Comparison of ENCODE assay signal across 8 mouse cellular contexts in genomic region chr14:14863690-14864356, GRCm38 (mm10).
A peak's percentile ranks its signal among the peaks of the same experiment; 100 is the strongest.
DNase-seq lines count a peak whose midpoint lies in the region; ATAC-seq and TF ChIP-seq lines count a peak whose summit lies in the region.

No protein-coding gene starts in this region.

- ATAC-seq in embryonic facial prominence, embryonic 14.5 days (ENCODE audit: low read depth) = peak; percentile 75
- ATAC-seq in limb, embryonic 14.5 days (ENCODE audit: low FRiP score, low read depth) = peak; percentile 85
- peak; percentile 75; the same call in 1 of the 2 replicates for ATAC-seq in stomach, embryonic 16.5 days (ENCODE audit: insufficient read depth, low FRiP score)

- no peak overlapping the region for H3K4me2 ChIP-seq in embryonic facial prominence, embryonic 14.5 days (ENCODE audit: low read depth, low read length)
- no peak overlapping the region; the same call in 1 of the 2 replicates for H3K4me2 ChIP-seq in limb, embryonic 14.5 days (replicated peaks; ENCODE audit: low read depth, low read length, severe bottlenecking)
- H3K4me2 ChIP-seq in stomach, embryonic 16.5 days (ENCODE audit: low read depth, low read length) = peak overlapping the region; percentile 13; the same call in 1 of the 2 replicates

- H3K9me3 ChIP-seq in embryonic facial prominence, embryonic 14.5 days (ENCODE audit: control insufficient read depth, low read length) = no peaks in the 10 kb centered on the region
- no peaks in the 10 kb centered on the region for H3K9me3 ChIP-seq in limb, embryonic 14.5 days (ENCODE audit: control insufficient read depth, low read length)
- H3K9me3 ChIP-seq in stomach, embryonic 16.5 days (replicated peaks; ENCODE audit: control insufficient read depth, low read length) = no peaks in the 10 kb centered on the region

- WGBS in embryonic facial prominence, embryonic 14.5 days = 18% methylated on average over 7 of the region's 7 CpGs
- 24% methylated on average over 7 of the region's 7 CpGs for WGBS in limb, embryonic 14.5 days
- WGBS in stomach, embryonic 16.5 days = 22% methylated on average over 7 of the region's 7 CpGs

- H3K27me3 ChIP-seq in embryonic facial prominence, embryonic 14.5 days (replicated peaks; ENCODE audit: control insufficient read depth, insufficient read depth, low read length) = no peaks in the 10 kb centered on the region
- H3K27me3 ChIP-seq in limb, embryonic 14.5 days (ENCODE audit: control insufficient read depth, insufficient read depth, low read length) = no peaks in the 10 kb centered on the region
- H3K27me3 ChIP-seq in stomach, embryonic 16.5 days (ENCODE audit: control insufficient read depth, insufficient read depth, low read length) = no peaks in the 10 kb centered on the region

- H3K4me3 ChIP-seq in embryonic facial prominence, embryonic 14.5 days (ENCODE audit: low read depth, low read length) = no peak overlapping the region
- H3K4me3 ChIP-seq in limb, embryonic 14.5 days (replicated peaks; ENCODE audit: low read length) = no peak overlapping the region
- H3K4me3 ChIP-seq in stomach, embryonic 16.5 days (replicated peaks; ENCODE audit: low read length) = no peak overlapping the region

- H3K36me3 ChIP-seq in embryonic facial prominence, embryonic 14.5 days (ENCODE audit: control insufficient read depth, insufficient read depth, low read length) = no peaks in the 10 kb centered on the region
- H3K36me3 ChIP-seq in limb, embryonic 14.5 days (ENCODE audit: control insufficient read depth, insufficient read depth, low read length) = no peaks in the 10 kb centered on the region
- no peaks in the 10 kb centered on the region for H3K36me3 ChIP-seq in stomach, embryonic 16.5 days (ENCODE audit: control insufficient read depth, insufficient read depth, low read length)

- DNase-seq in CD4-positive, CD25-positive, alpha-beta regulatory T cell, adult 2 months (ENCODE audit: low read depth, low spot score) = peak; percentile 88
- DNase-seq in adrenal gland, postnatal 4 days (ENCODE audit: low spot score in 2 of 2) = peak; percentile 30 to 71
- peak; percentile 91 for DNase-seq in embryonic facial prominence, embryonic 14.5 days (ENCODE audit: low spot score)
- DNase-seq in heart, adult 8-10 months (ENCODE audit: low spot score) = peak; percentile 82
- peak; percentile 45 to 68 for DNase-seq in kidney, adult 8-10 months
- DNase-seq in limb, embryonic 14.5 days (ENCODE audit: low spot score) = peak; percentile 87
- DNase-seq in natural killer cell, adult 2 months (ENCODE audit: low spot score in 2 of 2) = peak; percentile 39 to 65

- 0 out of 2 replicates have a peak overlapping the region, but pooled peaks have one; percentile 22 for H3K9ac ChIP-seq in embryonic facial prominence, embryonic 14.5 days (ENCODE audit: low read depth, low read length)
- peak overlapping the region; percentile 21; the same call in 1 of the 2 replicates for H3K9ac ChIP-seq in limb, embryonic 14.5 days (ENCODE audit: low read depth, low read length, severe bottlenecking)
- H3K9ac ChIP-seq in stomach, embryonic 16.5 days (ENCODE audit: low read length) = no peak overlapping the region

- H3K27ac ChIP-seq in embryonic facial prominence, embryonic 14.5 days (replicated peaks; ENCODE audit: low read depth, low read length) = no peak overlapping the region; the same call in 1 of the 2 replicates
- no peak overlapping the region; the same call in 1 of the 2 replicates for H3K27ac ChIP-seq in limb, embryonic 14.5 days (replicated peaks; ENCODE audit: low read depth, low read length)
- H3K27ac ChIP-seq in stomach, embryonic 16.5 days (ENCODE audit: low read length) = no peak overlapping the region

- no peaks in the 10 kb centered on the region for H3K4me1 ChIP-seq in embryonic facial prominence, embryonic 14.5 days (ENCODE audit: control insufficient read depth, insufficient read depth, low read length)
- no peaks in the 10 kb centered on the region for H3K4me1 ChIP-seq in limb, embryonic 14.5 days (ENCODE audit: control insufficient read depth, insufficient read depth, low read length)
- H3K4me1 ChIP-seq in stomach, embryonic 16.5 days (ENCODE audit: control insufficient read depth, insufficient read depth, low read length) = no peaks in the 10 kb centered on the region

- no peak for TF ChIP-seq POLR2A in limb, embryonic 14.5 days (IDR thresholded peaks at IDR 0.05; ENCODE audit: borderline replicate concordance, extremely low read depth, insufficient read depth, insufficient read length)
